Mouse (Mus musculus) yolk sac, embryonic 10.5 days (tissue): ENCODE measurements around the gene Lpin1.

ENCODE experiments used
- DNase-seq: peaks from one replicate; pipeline ENCODE4 v3.0.0-alpha.2; 2017; ENCODE audit warnings: low spot score

Gene Lpin1

GRCm38 (mm10) chr12:16526134-16526533 lies 84.6 kb downstream of the Lpin1 start:
- DNase-seq = no peak

- DNase-seq = no peak
Observed at GRCm38 (mm10) chr12:16515183-16515582, 95.6 kb downstream of the Lpin1 start.

DNA sequence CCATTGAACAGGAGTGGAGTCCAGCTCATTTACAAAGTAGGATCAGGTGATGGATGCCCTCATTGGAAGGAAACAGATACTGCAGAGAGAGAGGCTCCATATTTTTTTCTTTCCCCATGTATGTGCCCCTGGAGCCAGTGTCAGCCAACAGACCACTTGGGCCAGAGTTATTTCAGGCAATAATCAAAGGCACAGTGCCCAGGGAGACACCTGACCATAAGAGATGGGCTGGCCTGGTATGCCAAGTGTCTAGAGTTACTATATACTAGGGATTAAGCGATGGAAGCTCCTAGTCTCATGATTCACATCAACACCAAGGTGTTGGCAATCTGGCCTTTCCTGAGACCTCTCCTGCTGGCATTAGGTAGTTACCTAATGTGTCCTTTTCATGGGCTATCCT lies 97.8 kb downstream of the Lpin1 start:
- DNase-seq = no peak

GRCm38 (mm10) chr12:16509122-16509752 lies 101.5 kb downstream of the Lpin1 start:
- peak; percentile 74 for DNase-seq

GRCm38 (mm10) chr12:16506796-16507790 lies 103.7 kb downstream of the Lpin1 start:
- no peak for DNase-seq

DNA sequence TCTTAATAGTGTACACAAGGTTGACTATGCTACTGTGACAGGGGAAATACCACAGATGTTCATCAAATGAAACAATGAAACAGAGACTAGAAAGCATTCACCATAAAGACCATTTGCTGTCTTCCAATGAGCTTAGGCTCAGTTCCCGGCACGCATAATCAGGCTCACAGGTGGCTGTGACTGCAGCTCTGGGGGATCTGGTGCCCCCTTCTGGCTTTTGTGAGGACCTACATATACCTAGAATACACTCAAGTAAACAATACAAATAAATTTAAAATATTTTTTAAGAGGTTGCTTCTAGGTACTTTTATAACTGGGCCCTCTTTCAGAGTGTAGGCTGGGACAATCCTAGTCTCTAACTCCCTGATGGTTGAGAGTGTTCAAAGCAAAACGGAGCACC lies 106.5 kb downstream of the Lpin1 start:
- no peak for DNase-seq

DNA sequence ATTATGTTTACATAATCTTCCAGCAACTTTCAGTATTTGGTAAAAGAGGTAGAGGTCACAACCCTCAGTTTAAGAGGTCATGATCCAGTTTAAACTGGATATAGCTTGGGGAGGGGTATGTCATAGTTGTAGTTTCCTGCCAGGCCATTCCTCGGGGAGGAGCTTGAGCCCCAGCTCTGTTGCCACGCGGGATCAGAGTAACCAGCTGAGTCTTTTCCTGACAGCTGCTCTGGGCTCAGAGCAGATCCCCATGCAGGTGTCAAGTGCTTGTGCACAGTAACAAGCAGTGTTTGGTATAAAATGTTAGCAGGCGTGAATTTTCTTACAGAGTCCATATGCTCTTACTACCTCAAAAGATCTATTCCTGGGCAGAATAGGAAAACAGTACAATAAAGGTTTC lies 112.8 kb downstream of the Lpin1 start:
- DNase-seq = no peak

DNA sequence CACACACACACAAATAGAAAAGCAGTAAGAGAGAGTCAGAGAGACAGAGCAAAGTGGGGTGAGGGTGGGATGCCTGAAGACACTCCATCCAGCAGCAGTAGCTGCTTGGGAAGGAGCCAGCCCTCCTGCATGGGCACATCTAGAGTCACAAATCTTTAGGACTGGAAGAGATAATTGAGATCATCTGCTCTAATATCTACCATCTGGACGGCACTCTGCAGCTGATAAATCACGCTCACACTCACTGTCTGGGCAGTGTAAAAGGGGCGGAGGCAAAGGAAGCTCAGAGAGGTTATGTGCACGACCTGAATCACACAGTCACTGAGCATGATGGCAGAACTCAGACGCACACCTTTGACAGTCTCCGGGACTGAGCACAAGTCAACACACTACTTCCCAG lies 118.1 kb downstream of the Lpin1 start:
- DNase-seq = no peak

- no peak for DNase-seq
Observed at GRCm38 (mm10) chr12:16488899-16489298, 121.9 kb downstream of the Lpin1 start.

DNA sequence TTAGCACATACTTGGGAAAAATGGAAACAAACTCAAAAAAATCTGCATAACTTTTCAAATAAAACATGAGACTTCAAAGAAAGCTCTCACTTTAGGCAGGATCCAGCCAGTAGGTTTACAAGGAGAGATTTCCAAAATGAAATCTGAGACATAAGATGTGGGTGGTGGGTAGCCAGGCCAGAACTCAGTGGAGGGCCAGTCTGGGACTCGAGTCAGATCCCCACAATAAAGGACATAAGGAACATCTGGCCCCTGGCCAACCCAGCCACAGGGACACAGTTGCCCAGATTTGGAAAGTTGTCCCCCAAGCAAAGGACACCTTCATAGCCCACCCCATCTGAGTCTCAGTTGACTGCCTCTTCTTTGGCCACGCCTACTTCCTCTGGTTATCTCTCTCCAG lies 123.3 kb downstream of the Lpin1 start:
- no peak for DNase-seq
